Comparison of ENCODE assay signal across 20 mouse cellular contexts in genomic region chr8:105434136-105434535, GRCm38 (mm10). TPM values are rescaled to one million over a fixed set of nuclear protein-coding genes. Genes with fewer than 3 reads are reported as not detected.
DNase-seq lines count a peak whose midpoint lies in the region; ATAC-seq and TF ChIP-seq lines count a peak whose summit lies in the region.
"Had no signal": no experiment of that assay in that cellular context is flagged by ENCODE, and none has a peak within 500 bp of the region (broad histone marks: within the 10 kb centered on the region; RNA-seq: fewer than 3 reads in every experiment).

No protein-coding gene starts in this region.

- no peak for ATAC-seq in midbrain, embryonic 13.5 days
- ATAC-seq: activated CD4-positive, CD25-positive, alpha-beta regulatory T cell, adult 4 months; forebrain, embryonic 13.5 days; Patski had no signal

- no peaks in the 10 kb centered on the region for H3K9me3 ChIP-seq in midbrain, embryonic 10.5 days (replicated peaks)
- no peaks in the 10 kb centered on the region for H3K9me3 ChIP-seq in midbrain, embryonic 13.5 days
- H3K9me3 ChIP-seq: embryonic facial prominence, embryonic 13.5 days; forebrain, embryonic 13.5 days; heart, embryonic 12.5 days; hindbrain, embryonic 15.5 days had no signal

- H3K27ac ChIP-seq in heart, adult 2 months = peak overlapping the region; percentile 82
- peak overlapping the region; percentile 77 for H3K27ac ChIP-seq in midbrain, embryonic 10.5 days (replicated peaks)
- H3K27ac ChIP-seq in midbrain, embryonic 13.5 days = no peak overlapping the region
- H3K27ac ChIP-seq: embryonic facial prominence, embryonic 13.5 days; forebrain, embryonic 13.5 days; hindbrain, embryonic 15.5 days had no signal

- TF ChIP-seq EP300 in heart, adult 2 months (IDR thresholded peaks at IDR 0.05; ENCODE audit: insufficient read depth, low read depth, low read length) = no peak

- H3K36me3 ChIP-seq in heart, adult 2 months (ENCODE audit: control insufficient read depth, insufficient read depth, low read length) = peaks cover 15% of the 10 kb centered on the region; the same call in 1 of the 2 replicates
- no peaks in the 10 kb centered on the region for H3K36me3 ChIP-seq in midbrain, embryonic 10.5 days
- H3K36me3 ChIP-seq in midbrain, embryonic 13.5 days = no peaks in the 10 kb centered on the region
- H3K36me3 ChIP-seq: embryonic facial prominence, embryonic 13.5 days; heart, embryonic 12.5 days; hindbrain, embryonic 15.5 days had no signal

- H3K79me2 ChIP-seq in heart, adult 2 months (replicated peaks; ENCODE audit: control insufficient read depth, insufficient read depth, low read length) = no peaks in the 10 kb centered on the region

- intact Hi-C loops in heart, adult 2 months (cut with DNase I) = no loop called here

- WGBS in heart, adult 2 months = 76% methylated on average over 5 of the region's 5 CpGs
- 80% methylated on average over 5 of the region's 5 CpGs for WGBS in midbrain, embryonic 10.5 days
- 74% methylated on average over 5 of the region's 5 CpGs for WGBS in midbrain, embryonic 13.5 days

- DNase-seq in heart, adult 2 months = no peak
- DNase-seq in heart, adult 18-20 months = no peak
- no peak for DNase-seq in midbrain, embryonic 10.5 days (ENCODE audit: low spot score)
- peak; percentile 51 for DNase-seq in thymus, postnatal 0 days (ENCODE audit: low spot score)
- DNase-seq in thymus, postnatal 4 days = no peak
- peak; percentile 96 for DNase-seq in fat pad, adult 2 months (ENCODE audit: extremely low read depth, low read depth, low spot score)
- DNase-seq: adrenal gland, postnatal 14 days; cerebellum, adult 18-20 months; cerebellum, adult 9-11 months; cerebellum, postnatal 36 days; gastrocnemius, postnatal 25 days had no signal

- TF ChIP-seq CTCF in heart, adult 2 months (IDR thresholded peaks at IDR 0.05) = no peak

- no peak overlapping the region for H3K9ac ChIP-seq in heart, adult 2 months (ENCODE audit: low read depth, low read length)
- H3K9ac ChIP-seq in midbrain, embryonic 13.5 days (replicated peaks) = no peak overlapping the region
- H3K9ac ChIP-seq: embryonic facial prominence, embryonic 13.5 days; forebrain, embryonic 13.5 days; forebrain, postnatal 0 days; heart, embryonic 12.5 days; hindbrain, embryonic 15.5 days had no signal

- no peak overlapping the region for H3K4me2 ChIP-seq in midbrain, embryonic 13.5 days (replicated peaks)
- H3K4me2 ChIP-seq: embryonic facial prominence, embryonic 13.5 days; forebrain, embryonic 13.5 days; heart, embryonic 12.5 days; hindbrain, embryonic 15.5 days had no signal

- TF ChIP-seq POLR2A in heart, adult 2 months (IDR thresholded peaks at IDR 0.05; ENCODE audit: insufficient read depth, low read depth, low read length) = no peak

- no peaks in the 10 kb centered on the region for H3K27me3 ChIP-seq in heart, adult 2 months (ENCODE audit: control insufficient read depth, insufficient read depth, low read length)
- H3K27me3 ChIP-seq in midbrain, embryonic 10.5 days (ENCODE audit: low read depth, poor library complexity, severe bottlenecking) = no peaks in the 10 kb centered on the region
- no peaks in the 10 kb centered on the region for H3K27me3 ChIP-seq in midbrain, embryonic 13.5 days
- H3K27me3 ChIP-seq: embryonic facial prominence, embryonic 13.5 days; forebrain, embryonic 13.5 days; heart, embryonic 12.5 days; hindbrain, embryonic 15.5 days had no signal

- H3K4me1 ChIP-seq in heart, adult 2 months (ENCODE audit: control insufficient read depth, insufficient read depth, low read length) = peaks cover 11% of the 10 kb centered on the region
- peaks cover 32% of the 10 kb centered on the region for H3K4me1 ChIP-seq in midbrain, embryonic 10.5 days
- peaks cover 26% of the 10 kb centered on the region for H3K4me1 ChIP-seq in midbrain, embryonic 13.5 days (replicated peaks)

- no peak overlapping the region for H3K4me3 ChIP-seq in heart, adult 2 months
- H3K4me3 ChIP-seq in midbrain, embryonic 10.5 days = no peak overlapping the region
- H3K4me3 ChIP-seq in midbrain, embryonic 13.5 days (replicated peaks) = no peak overlapping the region
- H3K4me3 ChIP-seq: embryonic facial prominence, embryonic 13.5 days; forebrain, embryonic 13.5 days; heart, embryonic 12.5 days; hindbrain, embryonic 15.5 days had no signal

RNA-seq across cellular contexts. Expression of gene Lrrc36, which starts 20.8 kb away (rescaled TPM):
- total RNA-seq in heart, adult 2 months (2021) = under 1 TPM; 0.45 to 0.47 TPM
- 0.67 and 0.94 TPM in 2 replicates for polyA plus RNA-seq in heart, adult 2 months (2012; rRNA removed)
- total RNA-seq in heart, adult 18-20 months (2021) = under 1 TPM; 0.27 to 0.64 TPM
- polyA plus RNA-seq in midbrain, embryonic 10.5 days (2016; fragmentation: Nextera tagmentation; extraction: Ambion mirVana) = 2.6 and 3.7 TPM in 2 replicates
- polyA plus RNA-seq in midbrain, embryonic 13.5 days (2015; fragmentation: Nextera tagmentation; extraction: Ambion mirVana) = 1.5 and 2.4 TPM in 2 replicates
- polyA plus RNA-seq in thymus, postnatal 0 days (2015; fragmentation: Nextera tagmentation; extraction: Ambion mirVana) = 0.28 and 0.47 TPM in 2 replicates
- polyA plus RNA-seq: activated CD4-positive, CD25-positive, alpha-beta regulatory T cell, adult 4 months; embryonic facial prominence, embryonic 13.5 days; Patski had no signal

RNA-seq across cellular contexts. Expression of gene Kctd19, which starts 20.8 kb away (rescaled TPM):
- total RNA-seq in heart, adult 2 months (2021) = under 1 TPM; 0.13 to 0.25 TPM
- 0.08 and 0.15 TPM in 2 replicates for polyA plus RNA-seq in heart, adult 2 months (2012; rRNA removed)
- not detected for total RNA-seq in heart, adult 18-20 months (2021)
- 0.07 TPM in 1 of 2 replicates, not detected in the other for polyA plus RNA-seq in midbrain, embryonic 10.5 days (2016; fragmentation: Nextera tagmentation; extraction: Ambion mirVana)
- polyA plus RNA-seq in midbrain, embryonic 13.5 days (2015; fragmentation: Nextera tagmentation; extraction: Ambion mirVana) = not detected in 2 replicates
- polyA plus RNA-seq in thymus, postnatal 0 days (2015; fragmentation: Nextera tagmentation; extraction: Ambion mirVana) = 0.04 and 0.31 TPM in 2 replicates
- total RNA-seq: gastrocnemius, postnatal 25 days had no signal
- polyA plus RNA-seq: activated CD4-positive, CD25-positive, alpha-beta regulatory T cell, adult 4 months; embryonic facial prominence, embryonic 13.5 days; forebrain, embryonic 13.5 days; heart, embryonic 12.5 days; hindbrain, embryonic 15.5 days; intestine, embryonic 14.5 days; Patski had no signal

RNA-seq across cellular contexts. Expression of gene Tppp3, which starts 37.2 kb away (rescaled TPM):
- total RNA-seq in heart, adult 2 months (2021) = 10 to 100 TPM; 35.0 to 48.8 TPM
- polyA plus RNA-seq in heart, adult 2 months (2012; rRNA removed) = 73.7 and 89.2 TPM in 2 replicates
- total RNA-seq in heart, adult 18-20 months (2021) = 10 to 100 TPM; 38.0 to 41.4 TPM
- polyA plus RNA-seq in midbrain, embryonic 10.5 days (2016; fragmentation: Nextera tagmentation; extraction: Ambion mirVana) = 94.4 and 100.0 TPM in 2 replicates
- 93.1 and 111 TPM in 2 replicates for polyA plus RNA-seq in midbrain, embryonic 13.5 days (2015; fragmentation: Nextera tagmentation; extraction: Ambion mirVana)
- polyA plus RNA-seq in thymus, postnatal 0 days (2015; fragmentation: Nextera tagmentation; extraction: Ambion mirVana) = 31.9 and 42.4 TPM in 2 replicates

Comparison
In these comparisons a context has a peak if more than half of its experiments do, and no peak if none do; other contexts are left out.
1. DNase-seq: peak in thymus, postnatal 0 days (single experiment) and fat pad, adult 2 months (single experiment); none in heart, adult 2 months (0 of 2), heart, adult 18-20 months (0 of 2), midbrain, embryonic 10.5 days (single experiment) and thymus, postnatal 4 days (single experiment).